Mouse (Mus musculus) E14TG2a.4 (cell line): Measurements from ENCODE around the gene Il17f.

ENCODE experiments used
- CTCF ChIP-seq: conservative IDR thresholded peaks from 2 replicates; pipeline ENCODE4 v1.5.1; 2014; ENCODE audit warnings: low read length
- NANOG ChIP-seq: IDR thresholded peaks from 2 replicates; pipeline ENCODE4 v1.6.1; 2014; ENCODE audit warnings: borderline replicate concordance, low read length, mixed read lengths
- POU5F1 ChIP-seq: IDR thresholded peaks from 2 replicates; pipeline ENCODE4 v1.6.1; 2014; ENCODE audit warnings: low read length, borderline replicate concordance

DNA sequence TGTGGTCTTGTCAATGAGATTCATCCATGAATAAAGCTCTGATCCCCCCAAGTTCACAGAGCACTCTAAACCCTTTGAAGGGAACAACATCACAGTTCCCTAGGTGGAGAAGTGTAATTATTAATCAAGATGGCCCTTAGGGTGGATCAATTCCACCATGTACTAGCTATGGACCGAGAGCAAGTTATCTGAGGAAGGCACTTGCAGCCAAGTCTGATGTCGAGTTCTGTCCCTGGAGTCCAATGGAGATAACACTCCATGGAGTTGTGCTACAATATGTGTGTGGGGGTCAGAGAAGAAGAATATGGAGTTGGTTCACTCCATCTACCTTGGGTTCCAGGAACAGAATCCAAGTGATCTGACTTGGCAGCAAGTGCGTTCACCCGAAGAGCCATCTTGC, 4.3 kb upstream of the Il17f start:
- no peak for TF ChIP-seq CTCF
- TF ChIP-seq NANOG: no peak
- no peak for TF ChIP-seq POU5F1
